Mouse (Mus musculus): ENCODE data around the gene Ppp5c. TPM values are rescaled to one million over a fixed set of nuclear protein-coding genes. Genes with fewer than 3 reads are reported as not detected.

Gene Ppp5c
- polyA plus RNA-seq, 1 experiment, result 72.7 TPM

GRCm38 (mm10) chr7:17017921-17018320 lies 9.8 kb downstream of the Ppp5c start:
- TF ChIP-seq CTCF (IDR thresholded peaks at IDR 0.05; ENCODE audit: borderline replicate concordance, insufficient read depth, low read length) (no peak), POLR2A (IDR thresholded peaks at IDR 0.05; ENCODE audit: low read depth, low read length) (no peak)
- no peak overlapping the region for H3K27ac ChIP-seq (ENCODE audit: insufficient read depth, low read length)
- no peak overlapping the region for H3K4me3 ChIP-seq (ENCODE audit: insufficient read depth, low read length)
- H3K4me1 ChIP-seq (ENCODE audit: control insufficient read depth, insufficient read depth, low read length), result peaks cover 6% of the 10 kb centered on the region; the same call in 1 of the 2 replicates

GRCm38 (mm10) chr7:17017036-17017435 lies 10.7 kb downstream of the Ppp5c start:
- no peak for TF ChIP-seq CTCF (IDR thresholded peaks at IDR 0.05; ENCODE audit: borderline replicate concordance, insufficient read depth, low read length)
- no peak for TF ChIP-seq POLR2A (IDR thresholded peaks at IDR 0.05; ENCODE audit: low read depth, low read length)
- H3K4me1 ChIP-seq (ENCODE audit: control insufficient read depth, insufficient read depth, low read length), result peaks cover 6% of the 10 kb centered on the region; the same call in 1 of the 2 replicates
- no peak overlapping the region for H3K4me3 ChIP-seq (ENCODE audit: insufficient read depth, low read length)
- peak overlapping the region; percentile 18; the same call in 1 of the 2 replicates for H3K27ac ChIP-seq (ENCODE audit: insufficient read depth, low read length)

GRCm38 (mm10) chr7:17015381-17015780 lies 12.3 kb downstream of the Ppp5c start:
- Histone ChIP-seq H3K4me3 (ENCODE audit: insufficient read depth, low read length) (no peak overlapping the region), H3K27ac (ENCODE audit: insufficient read depth, low read length) (no peak overlapping the region), H3K4me1 (ENCODE audit: control insufficient read depth, insufficient read depth, low read length) (peaks cover 6% of the 10 kb centered on the region; the same call in 1 of the 2 replicates)
- TF ChIP-seq CTCF (IDR thresholded peaks at IDR 0.05; ENCODE audit: borderline replicate concordance, insufficient read depth, low read length), result no peak
- no peak for TF ChIP-seq POLR2A (IDR thresholded peaks at IDR 0.05; ENCODE audit: low read depth, low read length)

GRCm38 (mm10) chr7:17011909-17012590 lies 15.7 kb downstream of the Ppp5c start:
- TF ChIP-seq POLR2A (IDR thresholded peaks at IDR 0.05; ENCODE audit: low read depth, low read length) (no peak), CTCF (IDR thresholded peaks at IDR 0.05; ENCODE audit: borderline replicate concordance, insufficient read depth, low read length) (no peak)
- H3K27ac ChIP-seq (ENCODE audit: insufficient read depth, low read length), result no peak overlapping the region
- no peak overlapping the region for H3K4me3 ChIP-seq (ENCODE audit: insufficient read depth, low read length)
- H3K4me1 ChIP-seq (ENCODE audit: control insufficient read depth, insufficient read depth, low read length), result no peaks in the 10 kb centered on the region

- H3K4me3 ChIP-seq (ENCODE audit: insufficient read depth, low read length), result no peak overlapping the region
- no peak overlapping the region for H3K27ac ChIP-seq (ENCODE audit: insufficient read depth, low read length)
- no peaks in the 10 kb centered on the region for H3K4me1 ChIP-seq (ENCODE audit: control insufficient read depth, insufficient read depth, low read length)
- TF ChIP-seq POLR2A (IDR thresholded peaks at IDR 0.05; ENCODE audit: low read depth, low read length) (no peak), CTCF (IDR thresholded peaks at IDR 0.05; ENCODE audit: borderline replicate concordance, insufficient read depth, low read length) (no peak)
Measured at GRCm38 (mm10) chr7:17010010-17010347, 17.7 kb downstream of the Ppp5c start.

- TF ChIP-seq CTCF (IDR thresholded peaks at IDR 0.05; ENCODE audit: borderline replicate concordance, insufficient read depth, low read length) (no peak), POLR2A (IDR thresholded peaks at IDR 0.05; ENCODE audit: low read depth, low read length) (no peak)
- H3K27ac ChIP-seq (ENCODE audit: insufficient read depth, low read length), result no peak overlapping the region
- no peak overlapping the region for H3K4me3 ChIP-seq (ENCODE audit: insufficient read depth, low read length)
- H3K4me1 ChIP-seq (ENCODE audit: control insufficient read depth, insufficient read depth, low read length), result no peaks in the 10 kb centered on the region
Measured at GRCm38 (mm10) chr7:17009326-17010009, 18.3 kb downstream of the Ppp5c start.

- no peak overlapping the region for H3K27ac ChIP-seq (ENCODE audit: insufficient read depth, low read length)
- TF ChIP-seq POLR2A (IDR thresholded peaks at IDR 0.05; ENCODE audit: low read depth, low read length) (no peak), CTCF (IDR thresholded peaks at IDR 0.05; ENCODE audit: borderline replicate concordance, insufficient read depth, low read length) (peak; percentile 94)
- no peaks in the 10 kb centered on the region for H3K4me1 ChIP-seq (ENCODE audit: control insufficient read depth, insufficient read depth, low read length)
- H3K4me3 ChIP-seq (ENCODE audit: insufficient read depth, low read length), result no peak overlapping the region
Measured at GRCm38 (mm10) chr7:17007300-17007699, 20.4 kb downstream of the Ppp5c start.

- H3K27ac ChIP-seq (ENCODE audit: insufficient read depth, low read length), result no peak overlapping the region
- no peak for TF ChIP-seq CTCF (IDR thresholded peaks at IDR 0.05; ENCODE audit: borderline replicate concordance, insufficient read depth, low read length)
- TF ChIP-seq POLR2A (IDR thresholded peaks at IDR 0.05; ENCODE audit: low read depth, low read length), result no peak
- no peak overlapping the region for H3K4me3 ChIP-seq (ENCODE audit: insufficient read depth, low read length)
- peaks cover 4% of the 10 kb centered on the region; the same call in 1 of the 2 replicates for H3K4me1 ChIP-seq (ENCODE audit: control insufficient read depth, insufficient read depth, low read length)
Measured at GRCm38 (mm10) chr7:17004716-17005115, 23.0 kb downstream of the Ppp5c start.

GRCm38 (mm10) chr7:17003230-17003960 lies 24.3 kb downstream of the Ppp5c start:
- Histone ChIP-seq H3K4me1 (ENCODE audit: control insufficient read depth, insufficient read depth, low read length) (peaks cover 4% of the 10 kb centered on the region; the same call in 1 of the 2 replicates), H3K27ac (ENCODE audit: insufficient read depth, low read length) (peak overlapping the region; percentile 0; the same call in 1 of the 2 replicates), H3K4me3 (ENCODE audit: insufficient read depth, low read length) (no peak overlapping the region)
- TF ChIP-seq POLR2A (IDR thresholded peaks at IDR 0.05; ENCODE audit: low read depth, low read length) (no peak), CTCF (IDR thresholded peaks at IDR 0.05; ENCODE audit: borderline replicate concordance, insufficient read depth, low read length) (no peak)
